Mouse (Mus musculus) heart, adult 10 weeks (tissue): ENCODE results near the gene Rap2a. TPM values are rescaled to one million over a fixed set of nuclear protein-coding genes. Genes with fewer than 3 reads are reported as not detected.

ENCODE experiments used
- polyA plus RNA-seq: library from polyadenylated mRNA; stranded (reverse); fragments of 350-450 nt; fragmentation: Illumina TruSeq; extraction: RNeasy Lipid Tissue Mini Kit (QIAGEN cat#74804); gene quantifications from one replicate; pipeline ENCODE4 v1.2.3, GENCODE M21; 2014; ENCODE audit warnings: low read depth, low replicate concordance

Gene Rap2a
- polyA plus RNA-seq, result 11.1 TPM

GRCm38 (mm10) chr14:120477982-120478568 is at the start of gene Rap2a:
TSS of gene Rap2a (plus strand) at chr14:120478444.

Other genes with a start within 250 kb of the Rap2a start
- 171 TPM for gene Mbnl2, start 202.8 kb upstream of the Rap2a start, polyA plus RNA-seq